Mouse (Mus musculus): Measurements from ENCODE around the gene Gm17349.
"Not testable (repeated sequence)": the region's sequence is repeated elsewhere in the genome, so short reads cannot be mapped to it uniquely, and the experiment has no call there.

Gm17349 gene

DNA sequence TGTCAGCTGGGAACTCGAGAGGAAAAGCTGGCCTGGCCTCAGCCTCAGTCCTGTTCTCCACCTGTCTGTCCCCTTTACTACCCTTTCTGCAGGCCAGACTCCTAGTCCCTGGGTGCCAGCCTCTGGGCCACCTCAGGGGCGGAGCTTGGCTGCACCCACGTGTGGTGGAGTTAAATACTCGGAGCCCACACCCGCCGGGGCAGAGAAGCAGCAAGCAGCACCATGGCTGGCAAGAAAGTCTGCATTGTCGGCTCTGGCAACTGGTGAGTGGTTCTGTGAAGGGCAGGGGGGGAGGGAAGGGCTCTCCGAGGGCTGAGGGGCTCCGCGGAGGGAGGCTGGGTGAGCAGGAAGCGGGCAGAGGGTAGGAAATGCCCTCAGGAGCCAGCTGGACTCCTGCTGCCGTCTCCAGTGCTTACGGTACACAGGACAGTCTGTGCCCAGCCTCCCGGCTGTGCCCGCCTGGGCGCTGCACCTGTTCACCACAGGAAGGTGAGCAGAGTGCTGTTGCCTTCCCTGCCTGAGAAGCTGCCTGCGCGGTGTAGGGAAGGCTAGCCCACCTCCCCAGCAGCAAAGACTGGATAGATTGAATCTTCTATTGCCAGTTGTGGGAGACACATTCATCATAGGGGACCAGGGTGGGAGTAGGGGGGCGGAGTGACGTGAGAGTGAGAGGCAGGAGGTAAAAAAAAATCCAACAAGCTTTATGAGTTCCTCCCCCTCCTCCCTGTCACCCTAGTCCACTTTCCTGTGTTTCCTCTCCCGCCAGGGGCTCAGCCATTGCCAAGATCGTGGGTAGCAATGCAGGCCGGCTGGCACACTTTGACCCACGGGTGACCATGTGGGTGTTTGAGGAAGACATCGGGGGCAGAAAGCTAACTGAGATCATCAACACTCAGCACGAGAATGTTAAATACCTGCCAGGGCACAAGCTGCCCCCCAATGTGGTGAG, 12.4 kb upstream of the Gm17349 start, which contains the start of gene Gpd1:
Gpd1 (plus strand) TSS at position 130 of the 949 bp plus-strand sequence.
- no peak for DNase-seq (ENCODE audit: extremely low spot score, low spot score)

DNA sequence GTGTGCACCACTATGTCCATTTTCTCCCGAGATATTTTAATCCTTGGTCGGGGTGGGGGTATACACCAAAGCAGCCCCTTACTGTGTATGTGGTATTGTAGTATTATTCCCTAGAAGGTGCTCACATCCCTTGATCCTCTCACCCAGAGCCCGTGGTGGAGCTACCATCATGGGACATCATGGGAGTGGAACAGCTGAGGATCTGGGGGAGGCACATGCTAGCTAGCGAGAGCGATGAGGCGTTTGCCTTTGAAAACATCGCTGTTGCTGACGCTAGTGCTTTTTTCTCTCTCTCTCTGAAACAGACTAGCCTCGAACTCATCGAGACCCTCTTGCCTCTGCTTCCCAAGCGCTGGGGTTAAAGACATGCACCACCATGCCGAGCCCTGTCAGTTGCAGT, 11.5 kb upstream of the Gm17349 start:
- no peak for DNase-seq (ENCODE audit: extremely low spot score, low spot score)

DNA sequence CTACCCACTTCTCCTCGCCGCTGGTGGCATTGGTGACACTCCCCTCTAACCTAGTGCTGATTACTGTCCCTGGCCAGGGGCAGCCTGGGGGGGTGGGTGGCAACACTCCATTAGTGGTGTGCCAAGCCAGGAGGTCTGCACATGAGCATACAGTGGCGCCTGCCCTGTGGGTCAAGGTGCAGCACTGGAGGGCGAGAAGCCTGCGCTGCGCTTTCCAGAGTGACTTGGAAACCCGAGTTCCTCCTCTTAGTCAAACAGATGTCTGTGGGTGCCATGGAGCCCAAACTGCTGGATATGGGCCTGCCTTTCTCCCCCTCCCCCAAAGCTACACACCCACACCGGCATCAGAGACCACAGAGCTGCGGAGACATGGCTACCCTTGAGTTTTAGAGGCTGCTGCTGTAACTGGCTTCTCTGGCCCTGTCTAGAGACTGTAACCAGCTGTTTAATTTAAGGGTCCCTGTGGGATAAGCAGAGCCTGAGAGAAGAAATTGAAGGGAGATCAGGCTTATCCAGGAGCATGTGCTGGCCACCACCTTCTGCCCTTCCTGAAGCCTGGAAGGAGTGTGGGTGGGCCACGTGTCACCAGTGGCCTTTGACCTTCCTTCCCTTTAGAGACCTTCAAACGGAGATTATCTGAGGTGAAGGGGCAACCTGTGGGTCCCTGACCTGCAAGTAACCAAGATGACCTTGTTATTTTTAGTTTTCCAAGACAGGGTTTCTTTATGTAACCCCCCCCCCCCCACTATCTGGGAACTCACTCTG, 10.9 kb upstream of the Gm17349 start:
- no peak for DNase-seq (ENCODE audit: extremely low spot score, low spot score)

DNA sequence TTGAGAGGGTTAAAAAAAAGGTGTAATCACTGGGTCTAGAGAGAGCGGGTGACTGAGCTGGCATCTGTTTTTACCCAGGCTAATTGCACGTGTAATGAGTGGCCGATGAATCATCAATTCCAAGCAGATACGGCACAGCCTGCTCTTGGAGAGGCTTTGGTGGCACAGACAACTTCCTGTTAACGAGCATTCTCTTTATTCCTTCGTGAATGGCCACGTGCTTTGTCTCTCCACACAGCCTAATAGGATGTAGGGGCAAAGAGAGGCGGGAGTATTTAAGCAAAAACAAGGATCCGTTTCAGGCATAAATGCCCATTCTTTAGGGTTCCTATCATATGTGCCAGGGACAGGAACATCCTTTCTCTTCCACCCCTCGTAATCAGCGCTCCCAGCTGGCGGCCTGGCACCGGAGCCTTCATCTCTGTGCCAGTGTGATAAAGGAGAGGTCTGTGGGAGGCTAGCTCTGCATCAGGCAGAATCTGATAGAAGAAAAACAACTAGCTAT, 10.1 kb upstream of the Gm17349 start:
- no peak for DNase-seq (ENCODE audit: extremely low spot score, low spot score)

GRCm38 (mm10) chr15:99714858-99715257, 9.6 kb upstream of the Gm17349 start:
- peak; percentile 75 for DNase-seq (ENCODE audit: extremely low spot score, low spot score)

- DNase-seq (ENCODE audit: extremely low spot score, low spot score): no peak
Measured at GRCm38 (mm10) chr15:99714206-99714605, 8.9 kb upstream of the Gm17349 start.

DNA sequence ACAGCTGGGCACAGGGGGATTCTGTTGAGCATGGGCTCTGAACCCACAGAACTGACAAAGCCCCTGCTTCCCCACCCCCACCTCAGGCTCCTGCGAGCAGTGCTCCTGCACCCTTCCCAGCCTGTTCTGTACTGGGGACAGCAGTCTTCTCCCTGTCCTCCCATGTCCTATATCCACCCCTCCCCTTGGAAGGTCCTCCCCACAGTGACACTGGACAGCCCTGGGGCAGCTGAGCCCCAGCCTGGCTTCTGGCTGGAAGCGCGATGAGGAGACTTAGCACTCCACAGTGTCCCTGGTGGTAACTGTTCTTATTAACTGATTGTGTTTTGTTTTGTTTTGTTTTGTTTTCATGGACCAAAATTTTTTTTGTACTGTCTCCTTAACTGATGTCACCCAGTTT, 8.3 kb upstream of the Gm17349 start:
- DNase-seq (ENCODE audit: extremely low spot score, low spot score): no peak

- DNase-seq (ENCODE audit: extremely low spot score, low spot score): no peak
Measured at GRCm38 (mm10) chr15:99712666-99713559, 7.6 kb upstream of the Gm17349 start.

GRCm38 (mm10) chr15:99711491-99711890, 6.2 kb upstream of the Gm17349 start:
- no peak for DNase-seq (ENCODE audit: extremely low spot score, low spot score)

GRCm38 (mm10) chr15:99710221-99711190, 5.2 kb upstream of the Gm17349 start:
- DNase-seq (ENCODE audit: extremely low spot score, low spot score): no peak

- DNase-seq (ENCODE audit: extremely low spot score, low spot score): no peak
Measured at GRCm38 (mm10) chr15:99708176-99708575, 2.9 kb upstream of the Gm17349 start.

- DNase-seq (ENCODE audit: extremely low spot score, low spot score): peak; percentile 29
Measured at GRCm38 (mm10) chr15:99704881-99705280, 409 bp downstream of the Gm17349 start.

GRCm38 (mm10) chr15:99704041-99704681, 1.1 kb downstream of the Gm17349 start:
- DNase-seq (ENCODE audit: extremely low spot score, low spot score): no peak

- DNase-seq (ENCODE audit: extremely low spot score, low spot score): no peak
Measured at GRCm38 (mm10) chr15:99703676-99704040, 1.6 kb downstream of the Gm17349 start.

GRCm38 (mm10) chr15:99703104-99703503, 2.2 kb downstream of the Gm17349 start:
- no peak for DNase-seq (ENCODE audit: extremely low spot score, low spot score)

DNA sequence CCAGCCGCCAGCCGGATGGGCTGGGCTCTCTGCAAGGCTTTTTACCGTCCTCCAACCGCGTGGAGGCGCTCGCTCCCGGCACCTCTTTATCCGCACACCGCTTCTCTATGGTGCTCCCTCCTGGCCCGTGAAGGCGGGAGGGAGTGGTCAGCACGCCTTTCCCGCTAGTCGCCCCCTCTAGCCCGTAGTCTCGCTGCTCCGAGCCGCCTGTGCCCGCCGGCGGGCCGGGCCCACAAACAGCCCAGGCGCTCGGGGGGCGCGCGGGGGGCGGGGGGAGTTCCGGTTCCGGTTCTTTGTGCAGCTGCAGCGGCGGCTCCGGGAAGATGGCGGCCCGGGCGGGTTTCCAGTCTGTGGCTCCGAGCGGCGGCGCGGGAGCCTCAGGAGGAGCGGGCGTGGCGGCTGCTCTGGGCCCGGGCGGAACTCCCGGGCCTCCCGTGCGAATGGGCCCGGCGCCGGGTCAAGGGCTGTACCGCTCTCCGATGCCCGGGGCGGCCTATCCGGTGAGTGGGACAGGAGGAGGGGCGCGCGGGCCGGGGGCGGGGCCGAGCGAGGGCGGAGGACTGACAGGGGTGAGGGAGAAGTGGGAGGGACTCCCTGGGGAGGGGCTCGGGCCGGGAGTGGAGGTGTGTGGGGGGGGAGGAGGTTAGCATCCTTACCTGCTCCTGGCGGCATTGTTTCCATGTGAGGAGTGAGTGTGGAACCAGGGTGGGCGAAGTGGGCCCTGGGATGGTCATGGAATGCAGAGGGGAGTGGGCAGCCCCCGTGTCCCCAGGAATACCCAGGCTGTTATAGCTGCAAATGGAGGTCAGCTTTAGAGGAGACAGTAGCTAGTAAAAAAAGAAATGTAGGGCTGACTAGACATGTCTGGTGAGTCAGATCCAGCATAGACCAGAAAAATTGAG, 3.0 kb downstream of the Gm17349 start, which contains the start of gene Smarcd1:
Smarcd1 (plus strand) TSS at position 131 of the 902 bp plus-strand sequence.
- peak; percentile 98 for DNase-seq (ENCODE audit: extremely low spot score, low spot score)

- DNase-seq (ENCODE audit: extremely low spot score, low spot score): not testable (repeated sequence)
Measured at GRCm38 (mm10) chr15:99701640-99701998, 3.7 kb downstream of the Gm17349 start.

Measured in neural tube, embryonic 10.5 days (tissue).